Mouse (Mus musculus) layer of hippocampus, adult 11-12 months (tissue): ENCODE measurements around the gene Olfr222.
A peak's percentile ranks its signal among the peaks of the same experiment; 100 is the strongest.
"Not testable (repeated sequence)": the region's sequence is repeated elsewhere in the genome, so short reads cannot be mapped to it uniquely, and the experiment has no call there.

ENCODE experiments used
- DNase-seq: peaks from one replicate; pipeline ENCODE4 v3.0.0; 2022; ENCODE audit warnings: low spot score

The Olfr222 gene

GRCm38 (mm10) chr11:59576135-59576534 is at the start of gene Olfr222:
Gene Olfr222 (minus strand): TSS chr11:59576235.
- not testable (repeated sequence) for DNase-seq

DNA sequence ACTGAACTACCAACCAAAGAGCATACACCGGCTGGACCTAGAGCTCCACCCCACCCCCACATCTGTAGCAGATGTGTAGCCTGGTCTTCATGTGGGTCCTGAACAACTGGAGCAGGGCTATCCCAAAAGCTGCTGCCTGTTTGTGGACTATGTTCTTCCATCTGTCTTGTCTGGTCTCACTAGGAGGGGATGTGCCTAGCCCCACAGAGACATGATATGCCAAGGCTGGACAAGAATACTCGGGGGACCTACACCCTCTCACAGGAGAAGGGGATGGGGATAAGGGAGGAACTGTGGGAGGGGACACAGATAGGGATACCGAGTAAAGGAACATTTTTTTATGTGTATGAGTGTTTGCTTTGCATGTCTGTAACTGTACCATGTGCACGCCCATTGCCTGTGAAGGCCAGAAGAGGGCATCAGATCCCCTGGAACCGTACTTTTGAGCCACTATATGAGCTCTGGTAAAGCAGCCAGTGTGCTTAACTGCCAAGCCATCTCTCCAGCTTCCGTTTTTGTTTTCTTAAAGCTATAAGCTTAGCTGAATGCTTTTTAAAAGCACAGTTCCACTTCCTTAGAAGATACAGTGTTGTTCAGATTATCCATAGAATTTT is 48.1 kb upstream of the Olfr222 start:
- peak; percentile 70 for DNase-seq

GRCm38 (mm10) chr11:59622214-59622613 is 46.2 kb upstream of the Olfr222 start:
- no peak for DNase-seq

- DNase-seq = not testable (repeated sequence)
Measured at GRCm38 (mm10) chr11:59616986-59617385, 41.0 kb upstream of the Olfr222 start.

- peak; percentile 54 for DNase-seq
Measured at GRCm38 (mm10) chr11:59614120-59614519, 38.1 kb upstream of the Olfr222 start.

GRCm38 (mm10) chr11:59611646-59612045 is 35.6 kb upstream of the Olfr222 start:
- DNase-seq = no peak

DNA sequence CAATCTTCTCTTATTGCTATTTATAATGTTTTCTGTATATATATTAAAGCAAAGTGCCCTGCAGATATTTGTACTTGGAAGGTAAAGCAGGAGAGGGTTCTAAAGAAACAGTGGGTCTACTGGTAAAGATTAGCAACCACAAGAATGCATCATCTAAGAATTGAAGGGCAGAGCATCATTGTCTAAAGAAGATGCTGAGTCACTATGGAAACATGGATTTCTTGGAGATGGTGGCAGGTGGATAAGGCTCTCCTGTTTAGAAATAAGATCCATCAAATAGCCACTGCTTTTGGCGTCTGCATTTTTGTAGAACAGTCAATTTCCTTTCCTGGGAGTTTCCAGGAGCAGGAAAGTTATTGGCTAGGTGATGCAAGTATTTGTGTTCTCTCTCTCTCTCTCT is 26.3 kb upstream of the Olfr222 start:
- DNase-seq = no peak

- no peak for DNase-seq
Measured at GRCm38 (mm10) chr11:59600872-59601271, 24.8 kb upstream of the Olfr222 start.

GRCm38 (mm10) chr11:59599211-59599610 is 23.2 kb upstream of the Olfr222 start:
- no peak for DNase-seq

- no peak for DNase-seq
Measured at GRCm38 (mm10) chr11:59596950-59597349, 20.9 kb upstream of the Olfr222 start.

- DNase-seq = no peak
Measured at GRCm38 (mm10) chr11:59596091-59596490, 20.1 kb upstream of the Olfr222 start.

DNA sequence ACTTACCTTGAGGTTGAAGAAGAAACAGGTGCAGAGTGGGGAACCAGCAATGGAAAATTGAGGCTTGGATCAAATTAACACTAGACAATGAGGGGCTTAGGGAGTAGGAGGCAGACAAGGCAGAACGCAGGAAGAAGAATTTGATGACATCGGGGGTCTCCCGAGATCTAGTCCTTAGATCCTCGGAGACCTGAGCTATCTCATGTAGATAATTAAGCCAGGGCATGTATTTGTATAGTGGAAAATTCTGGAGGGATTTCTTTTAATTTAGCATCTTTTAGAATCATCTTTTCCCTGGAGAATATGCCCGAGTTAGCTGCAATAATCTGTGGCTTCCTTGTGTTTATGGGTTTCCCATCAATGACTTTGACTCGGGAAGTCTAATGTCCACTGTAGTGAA is 17.2 kb upstream of the Olfr222 start, which contains the start of gene Olfr223:
Gene Olfr223 (minus strand): TSS at position 101 of the 400 bp plus-strand sequence.
- no peak for DNase-seq

- DNase-seq = no peak
Measured at GRCm38 (mm10) chr11:59589496-59589895, 13.5 kb upstream of the Olfr222 start.

GRCm38 (mm10) chr11:59584539-59584938 is 8.5 kb upstream of the Olfr222 start:
- no peak for DNase-seq

DNA sequence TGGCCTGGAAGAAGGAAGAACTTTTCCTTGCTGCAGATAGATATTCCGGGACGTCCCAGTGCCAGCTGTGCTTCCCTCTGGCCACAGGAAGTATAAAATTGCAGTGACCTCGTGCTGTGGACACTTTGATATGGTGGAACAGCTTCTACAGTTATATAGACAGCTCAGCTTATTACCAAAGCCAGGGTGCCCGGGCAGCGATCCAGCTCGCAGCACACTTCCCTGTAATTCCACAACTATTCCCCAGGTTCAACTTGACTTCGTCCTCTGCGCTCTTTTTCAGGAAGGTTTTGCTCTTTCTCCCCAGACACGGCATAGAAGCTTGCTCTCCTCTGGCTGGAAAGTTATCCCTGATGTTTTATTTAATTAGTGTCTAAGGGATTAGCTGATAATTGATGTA is 309 bp downstream of the Olfr222 start:
- DNase-seq = no peak

GRCm38 (mm10) chr11:59569306-59569705 is 6.7 kb downstream of the Olfr222 start:
- DNase-seq = no peak

- DNase-seq = no peak
Measured at GRCm38 (mm10) chr11:59562837-59563236, 13.2 kb downstream of the Olfr222 start.

- DNase-seq = no peak
Measured at GRCm38 (mm10) chr11:59562336-59562735, 13.7 kb downstream of the Olfr222 start.

GRCm38 (mm10) chr11:59560906-59561305 is 15.1 kb downstream of the Olfr222 start:
- DNase-seq = no peak

GRCm38 (mm10) chr11:59554535-59554934 is 21.5 kb downstream of the Olfr222 start:
- DNase-seq = no peak

GRCm38 (mm10) chr11:59554127-59554526 is 21.9 kb downstream of the Olfr222 start:
- no peak for DNase-seq

DNA sequence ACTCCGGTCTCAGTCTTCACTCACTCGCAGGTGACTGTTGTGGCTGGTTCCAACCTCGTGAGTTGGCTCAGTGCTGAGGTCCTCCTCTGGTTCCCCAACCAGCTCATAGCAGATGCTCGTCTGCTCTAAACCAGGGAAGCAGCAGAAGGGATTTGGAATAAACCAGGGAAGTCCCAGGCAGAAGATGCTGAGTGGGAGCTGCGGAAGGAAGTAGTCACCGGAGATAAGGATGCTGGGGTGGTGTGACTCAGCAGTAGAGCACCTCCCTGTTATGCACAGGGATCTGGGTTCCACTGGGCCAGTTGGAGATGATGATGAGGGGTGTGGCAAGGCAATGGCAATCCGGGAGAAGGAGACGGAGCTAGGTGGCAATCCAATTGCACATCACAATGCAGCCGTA is 32.0 kb downstream of the Olfr222 start:
- DNase-seq = no peak

DNA sequence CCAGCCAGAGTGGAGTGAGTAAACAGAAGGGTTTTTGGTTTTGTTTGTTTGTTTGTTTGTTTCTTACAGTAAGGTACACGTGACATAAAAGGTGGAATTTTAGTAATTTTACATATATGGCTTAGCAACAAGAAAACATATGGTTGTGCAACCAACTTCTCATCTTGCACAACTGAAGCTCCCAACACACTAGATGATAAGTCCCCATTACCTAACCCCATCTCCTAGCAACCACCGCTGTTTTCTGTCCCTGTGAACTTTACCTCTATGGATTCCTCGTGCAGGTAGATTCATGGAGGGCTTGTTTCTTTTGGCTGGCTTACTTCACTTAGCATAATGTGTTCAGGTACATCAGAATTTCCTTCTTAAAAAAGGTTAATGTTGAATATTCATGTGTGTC is 32.7 kb downstream of the Olfr222 start:
- DNase-seq = no peak

- no peak for DNase-seq
Measured at GRCm38 (mm10) chr11:59542442-59542841, 33.6 kb downstream of the Olfr222 start.
